Mouse (Mus musculus) G1E-ER4 (cell line): Measurements from ENCODE around the gene Synpr. TPM values are rescaled to one million over a fixed set of nuclear protein-coding genes. Genes with fewer than 3 reads are reported as not detected.

ENCODE experiments used
- GATA1 ChIP-seq: IDR thresholded peaks from one replicate; pipeline ENCODE4 v1.8.0; 2012; ENCODE audit warnings: low read length, inconsistent platforms
- polyA plus RNA-seq: library from polyadenylated mRNA; stranded (reverse); fragments of >175 nt; gene quantifications from 2 replicates; pipeline ENCODE4 v1.2.3, GENCODE M21; 2012

Synpr gene
- not detected in 2 replicates for polyA plus RNA-seq

DNA sequence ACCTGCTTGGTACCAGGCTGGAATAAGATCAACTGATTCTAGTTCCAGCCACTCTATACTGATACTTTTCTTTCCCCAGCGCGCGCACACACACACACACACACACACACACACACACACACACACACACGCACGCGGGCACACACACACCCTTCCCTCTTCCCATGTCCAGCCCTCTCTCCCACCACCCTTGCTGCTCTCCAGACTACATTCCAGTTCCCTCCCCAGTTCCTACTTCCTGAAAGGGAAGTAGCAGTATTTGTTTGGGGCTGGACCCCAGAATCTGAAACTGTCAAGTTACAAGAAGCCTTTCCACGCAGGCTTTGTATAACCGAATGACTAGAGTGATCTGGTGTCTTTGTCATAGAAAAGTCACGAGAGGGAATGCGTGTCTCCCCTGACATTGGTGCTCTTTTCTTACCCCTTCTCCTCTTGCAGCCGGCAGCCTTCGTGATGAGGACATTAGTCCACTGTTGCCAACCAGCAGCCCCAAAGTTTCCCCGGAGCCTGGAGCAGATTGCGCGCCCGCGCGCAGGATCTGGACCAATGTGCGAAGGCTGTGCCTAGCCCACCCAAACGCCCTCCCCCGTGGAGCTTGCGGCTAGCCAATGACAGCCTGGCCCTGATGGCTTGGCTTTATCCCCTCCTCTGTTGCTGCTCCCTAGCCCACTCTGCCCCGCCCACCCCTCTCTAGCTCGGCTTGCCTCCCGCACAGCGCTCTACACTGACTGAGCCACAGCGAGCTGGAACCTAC is at the start of gene Synpr:
Gene Synpr (plus strand): TSS at position 690 of the 754 bp plus-strand sequence.
- no peak for TF ChIP-seq GATA1

- TF ChIP-seq GATA1, result no peak
Observed at GRCm38 (mm10) chr14:13236929-13237328, 47.7 kb upstream of the Synpr start.

DNA sequence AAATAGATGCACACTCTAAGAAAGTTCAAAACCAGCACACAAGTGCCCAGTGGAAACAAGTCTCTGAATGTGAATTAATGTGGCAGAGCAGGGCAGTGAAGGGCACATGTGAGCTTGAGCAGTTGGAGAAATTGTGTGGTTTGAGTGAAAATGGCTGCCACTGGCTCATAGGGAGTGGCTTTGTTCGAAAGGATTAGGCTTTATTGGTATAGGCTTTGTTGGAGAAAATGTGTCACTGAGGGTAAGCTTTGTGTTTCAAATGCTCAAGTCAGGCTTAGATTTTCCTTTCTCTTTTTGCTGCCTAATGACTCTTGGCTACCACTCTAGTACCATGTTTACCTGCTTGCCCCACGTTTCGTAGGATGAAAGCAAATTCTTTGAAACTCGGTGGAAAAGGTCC is 37.1 kb upstream of the Synpr start:
- TF ChIP-seq GATA1, result no peak

DNA sequence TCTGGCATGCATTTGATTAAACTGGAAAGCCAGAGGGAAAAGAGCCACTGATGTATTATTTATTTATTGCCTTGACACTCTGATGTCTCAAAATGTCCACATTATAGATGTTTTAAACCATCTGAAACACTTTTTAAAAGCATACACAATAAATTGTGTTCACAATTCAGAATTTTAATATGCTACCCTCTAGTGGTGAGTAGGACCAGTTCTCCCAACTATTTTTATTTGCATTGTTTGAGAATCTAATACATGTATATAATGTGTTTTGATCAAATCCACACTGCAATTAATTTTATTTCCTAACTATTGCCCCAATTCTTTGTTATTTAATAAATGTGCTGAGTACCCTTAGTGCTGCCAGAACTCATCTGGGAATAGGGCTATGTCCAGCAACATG is 35.2 kb upstream of the Synpr start:
- no peak for TF ChIP-seq GATA1

- no peak for TF ChIP-seq GATA1
Observed at GRCm38 (mm10) chr14:13252594-13252993, 32.0 kb upstream of the Synpr start.

- no peak for TF ChIP-seq GATA1
Observed at GRCm38 (mm10) chr14:13262406-13262805, 22.2 kb upstream of the Synpr start.

GRCm38 (mm10) chr14:13266331-13266730 is 18.2 kb upstream of the Synpr start:
- no peak for TF ChIP-seq GATA1

DNA sequence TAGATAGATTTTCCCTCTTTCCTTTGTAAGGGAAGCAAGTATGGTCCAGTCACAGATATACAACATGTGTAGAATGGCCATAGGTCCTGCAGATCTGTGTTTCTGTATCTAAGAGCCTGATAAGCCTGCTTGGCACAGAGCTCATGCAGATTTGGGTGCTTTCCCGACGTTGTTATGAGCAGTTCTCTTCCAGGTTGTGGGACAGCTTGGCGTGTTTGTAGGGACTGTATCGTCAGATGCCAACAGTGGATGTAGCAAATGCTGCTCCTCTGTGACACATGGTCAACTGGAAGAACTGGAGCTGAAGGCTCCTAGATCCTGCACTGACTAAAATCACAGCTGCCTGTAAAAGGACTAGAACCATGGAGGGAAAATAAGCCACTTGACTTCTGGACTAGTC is 17.4 kb upstream of the Synpr start:
- no peak for TF ChIP-seq GATA1

DNA sequence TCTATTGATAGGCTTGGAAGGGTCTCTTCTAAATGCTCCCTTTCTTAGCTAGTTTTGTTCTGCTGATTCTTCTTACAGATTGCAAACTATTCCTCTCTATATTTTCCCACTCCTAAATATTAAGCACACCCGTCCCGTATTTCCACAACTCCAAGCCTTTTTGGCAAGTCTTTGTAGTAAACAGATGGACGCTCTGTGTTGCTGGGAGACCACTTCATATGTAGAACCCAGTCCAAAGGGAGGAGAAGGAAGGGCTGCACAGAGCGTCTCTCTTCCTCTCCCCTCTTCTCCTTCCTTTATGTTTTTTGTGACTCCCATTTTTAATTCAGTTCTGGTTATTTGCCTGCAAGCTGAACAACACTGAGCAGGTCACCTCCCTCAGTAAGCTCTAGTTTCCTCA is 1.4 kb upstream of the Synpr start:
- TF ChIP-seq GATA1, result no peak

DNA sequence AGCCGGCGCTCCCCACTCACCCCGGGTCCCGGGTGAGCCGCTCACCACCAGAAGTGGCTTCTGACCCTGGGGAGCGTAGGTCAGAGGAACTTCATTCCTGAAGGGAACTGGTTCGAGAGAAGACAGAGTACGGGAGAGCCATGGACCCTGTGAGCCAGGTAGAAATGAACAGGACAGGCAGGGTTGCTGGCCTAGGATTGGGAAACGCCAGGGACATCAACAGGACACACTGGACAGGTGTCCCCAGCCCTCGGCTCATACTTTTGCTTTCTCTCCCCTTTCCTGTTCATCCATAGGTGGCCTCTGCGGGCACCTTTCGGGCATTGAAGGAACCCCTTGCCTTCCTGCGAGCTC is 242 bp downstream of the Synpr start:
- no peak for TF ChIP-seq GATA1

GRCm38 (mm10) chr14:13285341-13286130 is 956 bp downstream of the Synpr start:
- TF ChIP-seq GATA1, result no peak

GRCm38 (mm10) chr14:13294200-13294599 is 9.6 kb downstream of the Synpr start:
- no peak for TF ChIP-seq GATA1

DNA sequence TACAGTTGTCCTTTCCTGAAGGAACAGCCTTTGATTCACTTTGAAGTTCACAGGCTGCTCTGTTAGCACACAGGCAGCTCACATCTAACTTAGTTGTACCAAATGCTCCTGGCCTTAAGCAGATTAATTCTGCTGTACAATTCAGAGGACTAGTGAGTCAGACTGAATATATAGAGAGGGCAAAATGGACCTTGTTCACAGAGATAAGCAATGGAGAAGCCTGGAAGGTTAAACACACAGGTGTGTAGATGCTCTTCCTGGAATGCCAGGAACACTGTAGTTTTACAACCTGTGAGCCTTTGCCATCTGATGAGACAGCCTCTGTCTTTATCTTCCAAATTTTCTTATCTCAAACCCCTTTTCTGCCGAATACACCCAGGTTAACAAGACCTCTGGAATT is 29.7 kb downstream of the Synpr start:
- TF ChIP-seq GATA1, result no peak

GRCm38 (mm10) chr14:13328461-13328860 is 43.9 kb downstream of the Synpr start:
- TF ChIP-seq GATA1, result no peak

DNA sequence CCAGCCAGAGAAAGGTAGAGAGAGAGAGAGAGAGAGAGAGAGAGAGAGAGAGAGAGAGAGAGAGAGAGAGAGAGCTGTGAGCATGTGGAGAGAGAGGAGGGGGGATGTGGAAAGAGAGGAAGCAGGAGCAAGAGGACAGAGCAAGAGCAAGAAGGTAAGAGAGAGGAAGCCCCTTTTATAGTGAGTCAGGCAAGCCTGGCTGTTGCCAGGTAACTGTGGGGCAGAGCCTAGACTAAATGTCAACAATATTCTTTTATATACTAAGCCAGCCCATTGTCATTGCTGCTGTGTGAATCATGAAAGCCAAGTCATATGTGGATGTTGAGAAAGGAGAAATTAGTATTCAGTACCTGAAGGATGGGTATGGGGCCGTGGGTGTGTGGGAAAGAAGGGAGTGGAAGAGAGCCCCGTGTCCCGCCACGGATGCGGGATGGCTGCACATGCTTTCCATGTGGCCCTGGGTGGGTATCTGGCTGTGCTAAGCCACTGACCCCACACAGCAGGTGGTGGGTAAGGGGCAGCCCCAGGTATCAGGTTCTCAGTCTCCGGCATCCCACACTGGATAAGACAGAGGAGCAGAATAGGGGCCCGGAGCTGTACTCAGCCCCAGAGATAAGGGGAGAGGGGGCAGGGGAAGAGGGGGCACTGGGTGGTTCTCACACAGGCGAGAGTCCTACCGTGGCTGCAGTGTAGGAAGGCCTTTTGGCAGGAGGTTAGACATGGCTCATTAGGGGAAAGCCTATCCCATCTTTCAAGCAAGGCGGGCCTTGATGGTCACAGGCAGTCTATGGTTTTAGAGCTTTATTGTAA is 48.1 kb downstream of the Synpr start:
- no peak for TF ChIP-seq GATA1

DNA sequence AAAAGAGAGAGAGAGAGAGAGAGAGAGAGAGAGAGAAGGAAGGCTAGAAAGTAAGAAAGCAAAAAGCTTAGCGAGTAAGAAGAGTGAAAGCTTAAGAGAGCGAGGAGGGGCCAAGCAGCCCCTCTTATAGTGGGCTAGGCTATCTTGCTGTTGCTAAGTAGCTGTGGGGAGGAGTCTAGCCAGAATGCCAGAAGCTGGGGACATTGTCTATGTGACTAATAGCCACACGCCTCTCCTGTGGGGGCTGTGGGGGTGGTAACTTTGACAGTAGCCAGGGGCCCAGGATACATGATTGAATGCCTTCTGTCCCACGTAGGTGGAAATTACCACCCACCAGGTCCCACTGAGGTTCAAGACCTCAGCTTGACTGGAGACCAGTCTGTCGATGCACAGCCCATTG is 48.8 kb downstream of the Synpr start:
- TF ChIP-seq GATA1, result no peak
